Mouse (Mus musculus): Measurements from ENCODE around the gene Fbxw21.

GRCm38 (mm10) chr9:109102541-109102940 lies 59.3 kb downstream of the Fbxw21 start:
- TF ChIP-seq POLR2A (IDR thresholded peaks at IDR 0.05; ENCODE audit: borderline replicate concordance, extremely low read depth, low read depth, low read length) (no peak), CTCF (IDR thresholded peaks at IDR 0.05; ENCODE audit: insufficient read depth, low read length) (no peak)
